Mouse (Mus musculus) bone marrow, adult 2 months (tissue): Measurements from ENCODE around the gene Pirt.

Experiments used
- CTCF ChIP-seq: fragments of 200-500 bp; IDR thresholded peaks from 2 replicates; pipeline ENCODE4 v1.5.1; 2011; ENCODE audit warnings: low read length, control low read depth; ENCODE audit not compliant: control insufficient read depth, insufficient read depth
- POLR2A ChIP-seq: fragments of 200-500 bp; IDR thresholded peaks from 2 replicates; pipeline ENCODE4 v1.6.1; 2011; ENCODE audit warnings: low read depth, mild to moderate bottlenecking, control low read depth, low read length, borderline replicate concordance; ENCODE audit not compliant: control insufficient read depth

GRCm38 (mm10) chr11:66973507-66973906 is 61.7 kb downstream of the Pirt start:
- no peak for TF ChIP-seq CTCF
- TF ChIP-seq POLR2A: no peak
